Mouse (Mus musculus) G1E (cell line): ENCODE results near the gene Ankrd34c. TPM values are rescaled to one million over a fixed set of nuclear protein-coding genes. Genes with fewer than 3 reads are reported as not detected.

Source experiments
- ATAC-seq: 2 replicates; pipeline ENCODE4 v1.8.0; 2016; ENCODE audit warnings: mild to moderate bottlenecking; ENCODE audit not compliant: insufficient number of reproducible peaks, poor library complexity, low FRiP score, severe bottlenecking; ENCODE audit errors: extremely low read depth
- DNase-seq: peaks from one replicate; pipeline ENCODE4 v3.0.0; 2012; ENCODE audit warnings: low spot score
- H3K27me3 ChIP-seq: 2 replicates; pipeline ENCODE4 v1.6.1; 2012; ENCODE audit warnings: mild to moderate bottlenecking, low read length, inconsistent platforms; ENCODE audit not compliant: insufficient read depth
- H3K36me3 ChIP-seq: replicated peaks from 2 replicates; pipeline ENCODE3; 2012; ENCODE audit warnings: mild to moderate bottlenecking, inconsistent platforms
- H3K4me1 ChIP-seq: 2 replicates; pipeline ENCODE4 v1.6.1; 2012; ENCODE audit warnings: low read depth, low read length, inconsistent platforms, mixed read lengths; ENCODE audit not compliant: insufficient read depth
- H3K4me3 ChIP-seq: 2 replicates; pipeline ENCODE4 v1.5.1; 2012; ENCODE audit warnings: low read depth, mild to moderate bottlenecking, inconsistent platforms, low read length, moderate library complexity, mixed read lengths
- H3K9me3 ChIP-seq: replicated peaks from 2 replicates; pipeline ENCODE4 v1.6.1; 2012; ENCODE audit warnings: inconsistent platforms
- CTCF ChIP-seq: IDR thresholded peaks from 2 replicates; pipeline ENCODE4 v1.5.1; 2012; ENCODE audit warnings: low read depth, low read length, inconsistent platforms, mixed read lengths
- GATA1 ChIP-seq: IDR thresholded peaks from 2 replicates; pipeline ENCODE4 v1.6.1; 2012; ENCODE audit warnings: borderline replicate concordance, low read length, inconsistent platforms, mixed read lengths
- GATA2 ChIP-seq: IDR thresholded peaks from 2 replicates; pipeline ENCODE4 v1.6.1; 2012; ENCODE audit warnings: low read depth, low read length, inconsistent platforms, borderline replicate concordance
- POLR2AphosphoS5 ChIP-seq: IDR thresholded peaks from 2 replicates; pipeline ENCODE4 v1.6.1; 2012; ENCODE audit warnings: low read depth, low read length, inconsistent platforms; ENCODE audit not compliant: insufficient replicate concordance
- TAL1 ChIP-seq: conservative IDR thresholded peaks from 2 replicates; pipeline ENCODE4 v1.6.1; 2012; ENCODE audit warnings: low read depth, low read length, inconsistent platforms, mixed read lengths
- polyA plus RNA-seq: library from polyadenylated mRNA; stranded (reverse); fragments of >175 nt; gene quantifications from 2 replicates; pipeline ENCODE4 v1.2.3, GENCODE M21; 2012
- total RNA-seq, 2 experiments: library from RNA; stranded (forward) in 1 of 2; stranded (reverse) in 1 of 2; fragments of 200-1000 nt in 1 of 2; fragments of >200 nt in 1 of 2; fragmentation: Nextera tagmentation in 1 of 2; gene quantifications; 2 replicates each; pipeline ENCODE4 v1.2.3; 2014 to 2017

The Ankrd34c gene
- total and polyA plus RNA-seq, 3 experiments: 0.05 TPM; not detected in 2

GRCm38 (mm10) chr9:89705197-89705533 lies 33.1 kb downstream of the Ankrd34c start:
- ATAC-seq (peak; percentile 3; the same call in 1 of the 2 replicates), DNase-seq (peak; percentile 23)
- Histone ChIP-seq H3K27me3 (peaks cover 3% of the 10 kb centered on the region; the same call in 1 of the 2 replicates), H3K36me3 (peaks cover 31% of the 10 kb centered on the region), H3K4me3 (peak overlapping the region; percentile 83), H3K4me1 (peaks cover 26% of the 10 kb centered on the region), H3K9me3 (no peaks in the 10 kb centered on the region)
- TF ChIP-seq CTCF (no peak), GATA1 (no peak), GATA2 (no peak), POLR2AphosphoS5 (no peak), TAL1 (no peak)

GRCm38 (mm10) chr9:89704265-89705196 lies 33.7 kb downstream of the Ankrd34c start, which contains the start of gene Tmed3:
Gene Tmed3, minus strand, starts transcription at chr9:89705068.
- TF ChIP-seq GATA2 (no peak), TAL1 (no peak), POLR2AphosphoS5 (no peak), GATA1 (no peak), CTCF (no peak)
- H3K9me3 ChIP-seq: no peaks in the 10 kb centered on the region
- H3K27me3 ChIP-seq: peaks cover 3% of the 10 kb centered on the region; the same call in 1 of the 2 replicates
- H3K4me3 ChIP-seq: peak within 1 kb of the TSS; percentile 83
- peaks cover 26% of the 10 kb centered on the region for H3K4me1 ChIP-seq
- ATAC-seq: peak; percentile 92
- peak; percentile 93 for DNase-seq
- peaks cover 38% of the 10 kb centered on the region for H3K36me3 ChIP-seq

GRCm38 (mm10) chr9:89700910-89701457 lies 37.3 kb downstream of the Ankrd34c start:
- Histone ChIP-seq H3K36me3 (peaks cover 62% of the 10 kb centered on the region), H3K4me3 (no peak overlapping the region), H3K9me3 (no peaks in the 10 kb centered on the region), H3K4me1 (peaks cover 26% of the 10 kb centered on the region), H3K27me3 (no peaks in the 10 kb centered on the region)
- TF ChIP-seq CTCF (no peak), GATA2 (no peak), TAL1 (no peak), GATA1 (no peak), POLR2AphosphoS5 (no peak)
- ATAC-seq (no peak), DNase-seq (no peak)

GRCm38 (mm10) chr9:89695143-89695542 lies 43.1 kb downstream of the Ankrd34c start:
- no peak for DNase-seq
- TF ChIP-seq GATA2 (no peak), POLR2AphosphoS5 (no peak), TAL1 (no peak), CTCF (no peak), GATA1 (no peak)
- Histone ChIP-seq H3K4me1 (no peaks in the 10 kb centered on the region; the same call in 1 of the 2 replicates), H3K27me3 (no peaks in the 10 kb centered on the region), H3K4me3 (no peak overlapping the region), H3K36me3 (peaks cover 30% of the 10 kb centered on the region), H3K9me3 (no peaks in the 10 kb centered on the region)
- no peak for ATAC-seq

GRCm38 (mm10) chr9:89693670-89694069 lies 44.6 kb downstream of the Ankrd34c start:
- Histone ChIP-seq H3K36me3 (peaks cover 15% of the 10 kb centered on the region), H3K9me3 (no peaks in the 10 kb centered on the region), H3K4me3 (no peak overlapping the region), H3K27me3 (no peaks in the 10 kb centered on the region), H3K4me1 (no peaks in the 10 kb centered on the region)
- ATAC-seq (no peak), DNase-seq (no peak)
- no peak for TF ChIP-seq GATA2
- no peak for TF ChIP-seq TAL1
- no peak for TF ChIP-seq POLR2AphosphoS5
- no peak for TF ChIP-seq GATA1
- no peak for TF ChIP-seq CTCF

- Histone ChIP-seq H3K4me3 (no peak overlapping the region), H3K4me1 (no peaks in the 10 kb centered on the region), H3K27me3 (no peaks in the 10 kb centered on the region), H3K36me3 (no peaks in the 10 kb centered on the region), H3K9me3 (no peaks in the 10 kb centered on the region)
- TF ChIP-seq CTCF (no peak), TAL1 (no peak), GATA1 (no peak), POLR2AphosphoS5 (no peak)
- no peak for DNase-seq
- no peak for ATAC-seq
These were observed 49.1 kb downstream of the Ankrd34c start for GRCm38 (mm10) chr9:89689179-89689578.
